In the genomic region with DNA sequence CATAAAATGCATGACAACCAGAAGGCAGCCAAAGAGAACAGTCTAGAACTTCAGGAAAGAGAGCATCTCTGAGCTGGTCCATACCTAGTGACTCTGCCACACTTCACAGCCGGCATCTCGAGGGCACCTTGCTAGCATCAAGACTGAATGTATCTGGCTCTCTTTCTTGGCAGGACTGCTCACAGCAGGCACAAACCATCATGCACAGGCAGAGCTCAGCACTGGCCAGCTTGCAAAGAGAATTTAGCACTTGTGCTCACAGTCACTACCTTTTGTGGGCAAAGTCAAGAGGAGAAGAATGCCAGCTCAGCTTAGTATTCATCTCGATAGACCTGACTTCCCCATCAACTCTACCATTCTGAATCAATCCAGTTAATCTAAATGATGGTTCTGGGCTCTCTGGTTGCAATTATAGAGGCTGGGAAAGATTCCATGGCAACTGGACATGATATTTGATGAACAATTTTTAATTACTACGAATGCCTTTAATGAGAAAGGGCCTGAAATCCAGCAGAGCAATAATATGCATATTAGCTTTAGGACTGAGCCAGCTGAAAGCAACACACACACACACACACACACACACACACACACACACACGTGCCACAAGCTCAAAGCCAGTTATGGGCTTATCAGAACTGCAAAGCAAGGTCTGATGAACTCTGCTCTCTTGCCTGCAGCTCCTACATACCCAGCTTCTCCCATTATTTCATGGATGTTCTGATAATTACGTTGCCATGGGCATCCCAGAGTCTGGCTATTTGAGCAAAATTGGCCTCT, we compare ENCODE assay signal across 24 mouse cellular contexts.
A peak's percentile ranks its signal among the peaks of the same experiment; 100 is the strongest.
DNase-seq lines count a peak whose midpoint lies in the region; ATAC-seq lines count a peak whose summit lies in the region.
"Had no signal": no experiment of that assay in that cellular context is flagged by ENCODE, and none has a peak within 500 bp of the region (broad histone marks: within the 10 kb centered on the region; RNA-seq: fewer than 3 reads in every experiment).

No protein-coding gene starts in this region.

- H3K27ac ChIP-seq in hindbrain, embryonic 16.5 days (ENCODE audit: low read depth, low read length), result 0 out of 2 replicates have a peak overlapping the region, but pooled peaks have one; percentile 16
- no peak overlapping the region for H3K27ac ChIP-seq in hindbrain, embryonic 11.5 days (ENCODE audit: low read depth, low read length)
- H3K27ac ChIP-seq: heart, embryonic 13.5 days; hindbrain, embryonic 14.5 days; neural tube, embryonic 15.5 days; stomach, postnatal 0 days had no signal

- WGBS in hindbrain, embryonic 16.5 days, result 64% methylated on average over 6 of the region's 6 CpGs
- WGBS in hindbrain, embryonic 11.5 days, result 81% methylated on average over 6 of the region's 6 CpGs

- no peak for DNase-seq in hindbrain, embryonic 11.5 days (ENCODE audit: low spot score)
- DNase-seq in Muller cell, postnatal 12 days (ENCODE audit: inconsistent ontology term), result peak; percentile 29
- peak; percentile 54 for DNase-seq in cerebellum, adult 11 months
- peak; percentile 84 for DNase-seq in cerebellum, adult 9-11 months
- DNase-seq in kidney, postnatal 10 days, result no peak
- DNase-seq in ovary, postnatal 36 days (ENCODE audit: low spot score), result no peak
- no peak for DNase-seq in kidney, postnatal 36 days
- DNase-seq: embryo, embryonic 11 days; gastrocnemius, postnatal 14 days; heart, adult 18-20 months; heart, postnatal 14 days; kidney, adult 9 months; kidney, postnatal 4 days; lung, postnatal 4 days; thymus, adult 2 months; thymus, postnatal 4 days had no signal

- H3K4me2 ChIP-seq in hindbrain, embryonic 16.5 days (ENCODE audit: low read length), result no peak overlapping the region
- no peak overlapping the region for H3K4me2 ChIP-seq in hindbrain, embryonic 11.5 days (replicated peaks; ENCODE audit: low read depth, low read length)
- H3K4me2 ChIP-seq: heart, embryonic 13.5 days; hindbrain, embryonic 14.5 days; neural tube, embryonic 15.5 days had no signal

- no peaks in the 10 kb centered on the region for H3K36me3 ChIP-seq in hindbrain, embryonic 16.5 days (ENCODE audit: control insufficient read depth, insufficient read depth, low read length)
- no peaks in the 10 kb centered on the region for H3K36me3 ChIP-seq in hindbrain, embryonic 11.5 days (ENCODE audit: control insufficient read depth, insufficient read depth, low read length)
- H3K36me3 ChIP-seq: heart, embryonic 13.5 days; neural tube, embryonic 15.5 days had no signal

- ATAC-seq in hindbrain, embryonic 16.5 days, result no peak
- ATAC-seq in hindbrain, embryonic 11.5 days (ENCODE audit: low FRiP score), result no peak
- ATAC-seq: forebrain, embryonic 14.5 days; intestine, embryonic 16.5 days; Patski had no signal

- no peak overlapping the region for H3K9ac ChIP-seq in hindbrain, embryonic 16.5 days (ENCODE audit: low read depth, low read length)
- no peak overlapping the region for H3K9ac ChIP-seq in hindbrain, embryonic 11.5 days (ENCODE audit: low read depth, low read length)
- H3K9ac ChIP-seq: heart, embryonic 13.5 days; hindbrain, embryonic 14.5 days; neural tube, embryonic 15.5 days had no signal

- no peaks in the 10 kb centered on the region for H3K27me3 ChIP-seq in hindbrain, embryonic 16.5 days (replicated peaks; ENCODE audit: control insufficient read depth, insufficient read depth, low read length)
- H3K27me3 ChIP-seq in hindbrain, embryonic 11.5 days (ENCODE audit: control insufficient read depth, insufficient read depth, low read length), result no peaks in the 10 kb centered on the region
- H3K27me3 ChIP-seq: heart, embryonic 13.5 days; neural tube, embryonic 15.5 days; Patski had no signal

- no peak overlapping the region for H3K4me3 ChIP-seq in hindbrain, embryonic 16.5 days (ENCODE audit: low read length)
- H3K4me3 ChIP-seq in hindbrain, embryonic 11.5 days (ENCODE audit: low read depth, low read length), result no peak overlapping the region
- H3K4me3 ChIP-seq: heart, embryonic 13.5 days; neural tube, embryonic 15.5 days had no signal

- no peaks in the 10 kb centered on the region for H3K9me3 ChIP-seq in hindbrain, embryonic 16.5 days (ENCODE audit: control insufficient read depth, low read length)
- H3K9me3 ChIP-seq in hindbrain, embryonic 11.5 days (ENCODE audit: control insufficient read depth, low read length), result no peaks in the 10 kb centered on the region
- H3K9me3 ChIP-seq: heart, embryonic 13.5 days; neural tube, embryonic 15.5 days had no signal

- H3K4me1 ChIP-seq in hindbrain, embryonic 16.5 days (ENCODE audit: control insufficient read depth, insufficient read depth, low read depth, low read length), result no peaks in the 10 kb centered on the region
- no peaks in the 10 kb centered on the region for H3K4me1 ChIP-seq in hindbrain, embryonic 11.5 days (replicated peaks; ENCODE audit: control insufficient read depth, insufficient read depth, low read length)
- H3K4me1 ChIP-seq: heart, embryonic 13.5 days had no signal

Comparison
In these comparisons a context has a peak if more than half of its experiments do, and no peak if none do; other contexts are left out.
1. DNase-seq: peak in Muller cell, postnatal 12 days (single experiment), cerebellum, adult 11 months (single experiment) and cerebellum, adult 9-11 months (single experiment); none in hindbrain, embryonic 11.5 days (single experiment), kidney, postnatal 10 days (single experiment), ovary, postnatal 36 days (single experiment) and kidney, postnatal 36 days (0 of 2).